In the genomic region with DNA sequence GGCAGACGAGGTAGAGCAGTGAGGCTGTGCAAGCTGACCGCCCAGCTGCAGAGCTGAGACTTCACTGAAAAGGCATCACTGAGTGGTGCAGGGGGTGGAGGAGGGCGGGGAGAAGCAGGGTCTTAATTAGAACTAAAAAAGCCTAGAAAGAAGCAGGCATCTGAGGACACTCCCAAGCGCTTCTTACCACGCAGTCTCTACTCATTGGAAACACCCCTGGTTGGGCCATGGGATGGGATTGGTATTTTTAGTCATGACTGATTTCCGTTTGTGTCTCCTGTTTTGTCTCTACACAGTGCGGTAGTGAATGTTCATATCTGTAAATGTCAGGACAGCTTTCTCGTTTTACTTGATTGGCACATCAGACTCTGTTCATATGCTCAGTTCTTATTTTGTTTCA, we compare ENCODE assay signal across 11 mouse cellular contexts. TPM values are rescaled to one million over a fixed set of nuclear protein-coding genes. Genes with fewer than 3 reads are reported as not detected.
A peak's percentile ranks its signal among the peaks of the same experiment; 100 is the strongest.
DNase-seq lines count a peak whose midpoint lies in the region; ATAC-seq lines count a peak whose summit lies in the region.
"Had no signal": no experiment of that assay in that cellular context is flagged by ENCODE, and none has a peak within 500 bp of the region (broad histone marks: within the 10 kb centered on the region; RNA-seq: fewer than 3 reads in every experiment).

No protein-coding gene starts in this region.

- H3K36me3 ChIP-seq in heart, embryonic 15.5 days, result no peaks in the 10 kb centered on the region
- H3K36me3 ChIP-seq in megakaryocyte, embryonic 14.5 days (replicated peaks; ENCODE audit: low read length), result no peaks in the 10 kb centered on the region
- H3K36me3 ChIP-seq in forebrain, embryonic 15.5 days, result no peaks in the 10 kb centered on the region
- H3K36me3 ChIP-seq: hindbrain, embryonic 15.5 days had no signal

- H3K4me1 ChIP-seq in heart, embryonic 15.5 days (replicated peaks), result peaks cover 27% of the 10 kb centered on the region
- H3K4me1 ChIP-seq in megakaryocyte, embryonic 14.5 days, result peaks cover 29% of the 10 kb centered on the region
- H3K4me1 ChIP-seq in forebrain, embryonic 15.5 days, result peaks cover 44% of the 10 kb centered on the region

- peak overlapping the region; percentile 25; the same call in 1 of the 2 replicates for H3K27ac ChIP-seq in heart, embryonic 15.5 days
- H3K27ac ChIP-seq in forebrain, embryonic 15.5 days (replicated peaks), result no peak overlapping the region; the same call in 1 of the 2 replicates
- H3K27ac ChIP-seq: hindbrain, embryonic 15.5 days had no signal

- H3K27me3 ChIP-seq in heart, embryonic 15.5 days, result no peaks in the 10 kb centered on the region
- H3K27me3 ChIP-seq in megakaryocyte, embryonic 14.5 days (replicated peaks), result peaks cover 9% of the 10 kb centered on the region
- no peaks in the 10 kb centered on the region for H3K27me3 ChIP-seq in forebrain, embryonic 15.5 days
- H3K27me3 ChIP-seq: hindbrain, embryonic 15.5 days had no signal

- H3K4me2 ChIP-seq in heart, embryonic 15.5 days, result peak overlapping the region; percentile 21; the same call in 1 of the 2 replicates
- H3K4me2 ChIP-seq in forebrain, embryonic 15.5 days (replicated peaks), result no peak overlapping the region
- H3K4me2 ChIP-seq: hindbrain, embryonic 15.5 days had no signal

- 0 out of 2 replicates have a peak, but pooled peaks have one; percentile 27 for ATAC-seq in heart, embryonic 15.5 days (replicated peaks; ENCODE audit: insufficient number of reproducible peaks, insufficient read depth, low FRiP score, low read depth)
- no peak for ATAC-seq in megakaryocyte, adult 5-6 weeks (ENCODE audit: poor library complexity, severe bottlenecking)
- ATAC-seq in forebrain, embryonic 15.5 days (replicated peaks), result 0 out of 2 replicates have a peak, but pooled peaks have one; percentile 44

- no peak overlapping the region for H3K9ac ChIP-seq in heart, embryonic 15.5 days
- H3K9ac ChIP-seq in forebrain, embryonic 15.5 days (replicated peaks), result no peak overlapping the region
- H3K9ac ChIP-seq: hindbrain, embryonic 15.5 days had no signal

- no peak for DNase-seq in heart, postnatal 14 days
- DNase-seq in right cerebral cortex, postnatal 14 days, result peak; percentile 33
- DNase-seq in spleen, postnatal 36 days (ENCODE audit: low spot score in 2 of 2), result no peak
- DNase-seq in adrenal gland, adult 2 months, result no peak
- DNase-seq: liver; lung, postnatal 4 days had no signal

- 43% methylated on average over 8 of the region's 8 CpGs for WGBS in heart, embryonic 15.5 days
- WGBS in forebrain, embryonic 15.5 days, result 29% methylated on average over 8 of the region's 8 CpGs

- H3K9me3 ChIP-seq in heart, embryonic 15.5 days (replicated peaks), result no peaks in the 10 kb centered on the region
- no peaks in the 10 kb centered on the region for H3K9me3 ChIP-seq in megakaryocyte, embryonic 14.5 days
- no peaks in the 10 kb centered on the region for H3K9me3 ChIP-seq in forebrain, embryonic 15.5 days
- H3K9me3 ChIP-seq: hindbrain, embryonic 15.5 days had no signal

- H3K4me3 ChIP-seq in heart, embryonic 15.5 days, result no peak overlapping the region
- H3K4me3 ChIP-seq in megakaryocyte, embryonic 14.5 days (replicated peaks), result peak overlapping the region; percentile 84
- H3K4me3 ChIP-seq in forebrain, embryonic 15.5 days, result no peak overlapping the region
- H3K4me3 ChIP-seq: hindbrain, embryonic 15.5 days had no signal

- intact Hi-C loops in heart, postnatal 14 days (cut with DNase I), result no loop called here

RNA-seq across cellular contexts. Expression of a gene that starts 46.8 kb away (rescaled TPM):
- 33.8 and 43.2 TPM in 2 replicates for polyA plus RNA-seq in heart, embryonic 15.5 days (2015; fragmentation: Nextera tagmentation; extraction: Ambion mirVana)
- total RNA-seq in heart, postnatal 14 days (2021), result 10 to 100 TPM; 76.2 to 76.8 TPM
- 10.7 and 77.2 TPM in 2 replicates for polyA plus RNA-seq in megakaryocyte, embryonic 14.5 days (2012; ENCODE audit: insufficient read depth, low replicate concordance)
- total RNA-seq in megakaryocyte, adult 5-6 weeks (2015), result 153 and 169 TPM in 2 replicates
- total RNA-seq in megakaryocyte, adult 5-6 weeks (2017), result 109 and 125 TPM in 2 replicates
- polyA plus RNA-seq in forebrain, embryonic 15.5 days (2015; fragmentation: Nextera tagmentation; extraction: Ambion mirVana), result 206 and 213 TPM in 2 replicates
- total RNA-seq in adrenal gland, adult 2 months (2021), result 10 to 100 TPM; 39.1 to 48.5 TPM
- polyA plus RNA-seq in adrenal gland, adult 2 months (2012; rRNA removed), result 18.6 and 27.8 TPM in 2 replicates
